Mouse (Mus musculus): ENCODE results near the gene Gm45808.

DNA sequence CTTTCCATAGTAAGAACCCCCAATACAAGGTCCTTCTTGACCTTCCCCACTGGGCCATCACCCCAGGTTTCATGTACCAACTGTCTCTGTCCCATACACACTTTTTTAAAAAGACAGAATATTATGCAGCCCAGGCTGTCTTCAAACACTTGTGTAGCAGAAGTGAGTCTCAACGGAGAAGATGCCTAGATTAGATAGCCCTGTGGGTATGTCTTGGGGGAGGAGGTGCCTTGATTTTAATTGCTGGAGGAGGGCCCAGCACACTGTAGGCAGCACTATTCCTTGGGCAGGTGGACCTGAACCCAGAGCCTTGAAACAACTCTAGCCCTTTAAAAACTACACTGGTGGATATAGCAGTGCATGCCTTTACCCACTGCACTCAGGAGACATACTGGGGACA, 4.4 kb downstream of the Gm45808 start:
- TF ChIP-seq CTCF (IDR thresholded peaks at IDR 0.05; ENCODE audit: low read depth) (no peak), EP300 (IDR thresholded peaks at IDR 0.05; ENCODE audit: low read depth) (no peak)

All from liver, postnatal 0 days (tissue).